Mouse (Mus musculus) stomach, postnatal 0 days (tissue): ENCODE measurements around the gene Alox12b.

ENCODE experiments used
- CTCF ChIP-seq: IDR thresholded peaks from 2 replicates; pipeline ENCODE4 v1.5.1; 2016; ENCODE audit warnings: antibody characterized with exemption, low read depth, mild to moderate bottlenecking, moderate library complexity
- EP300 ChIP-seq: optimal IDR thresholded peaks from 2 replicates; pipeline ENCODE3; 2016; ENCODE audit warnings: antibody characterized with exemption

- TF ChIP-seq CTCF (no peak), EP300 (no peak)
These were observed 45.9 kb downstream of the Alox12b start for GRCm38 (mm10) chr11:69202469-69203230.
